Mouse (Mus musculus) testis, postnatal 10 days (tissue): ENCODE measurements around the gene Ly6g6c.

Source experiments
- DNase-seq: peaks from one replicate; pipeline ENCODE4 v3.0.0; 2021; ENCODE audit warnings: low spot score

Ly6g6c gene

GRCm38 (mm10) chr17:35057090-35057489, 8.1 kb upstream of the Ly6g6c start:
- DNase-seq = no peak

DNA sequence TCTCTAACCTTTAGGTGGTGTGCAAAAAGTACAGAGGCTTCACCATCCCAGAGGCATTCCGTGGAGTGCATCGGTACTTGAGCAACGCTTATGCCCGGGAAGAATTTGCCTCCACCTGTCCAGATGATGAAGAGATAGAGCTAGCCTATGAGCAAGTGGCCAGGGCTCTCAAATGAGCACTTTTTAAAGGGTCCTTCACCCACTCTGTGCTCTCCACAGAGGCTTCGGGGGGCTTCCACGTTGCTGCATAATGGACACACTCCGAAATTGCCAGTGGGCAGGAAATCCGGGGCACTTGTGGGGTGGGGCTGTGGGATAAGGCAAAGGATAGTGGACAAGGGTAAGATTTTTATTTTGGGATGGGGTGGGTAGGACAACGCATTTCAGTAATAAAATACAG, 6.9 kb upstream of the Ly6g6c start:
- no peak for DNase-seq

DNA sequence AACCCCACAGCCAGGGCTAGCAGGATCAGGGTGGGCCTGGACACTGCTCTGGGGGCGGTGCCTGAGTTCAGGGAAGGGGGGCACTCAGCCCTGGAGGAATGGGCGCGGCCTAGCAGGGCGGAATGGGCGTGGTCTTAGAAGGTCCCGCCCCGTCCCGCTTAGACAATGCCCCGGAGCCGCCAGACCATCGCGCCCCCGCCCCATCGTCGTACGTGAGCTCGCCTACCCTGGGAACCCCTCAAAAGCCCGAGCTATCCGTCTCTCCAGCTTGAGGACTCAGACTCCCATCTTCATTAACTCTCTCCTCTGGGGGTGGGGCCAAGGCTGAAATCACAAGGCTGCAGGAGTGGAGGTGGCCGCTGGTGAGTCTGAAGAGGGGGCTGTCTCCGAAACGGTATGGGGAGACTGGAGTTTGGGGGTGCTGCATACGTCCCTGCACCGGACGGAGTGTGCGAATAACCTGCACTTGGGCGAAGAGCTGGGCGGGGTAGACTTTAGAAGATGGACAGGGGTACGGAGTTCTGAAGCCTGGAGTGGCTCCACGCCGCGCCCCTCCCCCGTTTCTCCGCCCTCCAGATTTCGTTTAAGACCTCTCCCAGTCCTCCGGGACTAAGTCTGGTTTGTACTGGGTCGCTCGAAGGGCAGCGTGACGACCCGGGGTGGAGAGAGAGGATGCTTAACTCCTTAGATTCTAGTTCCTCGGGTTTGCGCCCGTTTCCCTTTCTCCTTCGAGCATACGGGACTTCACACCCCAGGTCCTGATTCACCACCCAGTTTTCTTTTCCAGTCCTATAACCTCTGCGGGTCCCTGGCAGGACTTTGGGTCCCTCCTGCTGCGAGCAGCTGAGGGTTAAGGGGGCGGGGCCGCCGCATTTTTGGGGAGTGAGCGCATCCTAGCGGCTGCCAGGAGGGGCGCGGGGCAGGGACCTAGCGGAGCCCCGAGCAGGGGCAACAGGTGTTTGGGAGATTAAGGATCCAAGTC, 6.0 kb upstream of the Ly6g6c start, which contains the start of gene Ddah2:
Gene Ddah2, plus strand, starts transcription at position 125 of the 982 bp plus-strand sequence.
- DNase-seq = peak; percentile 97

DNA sequence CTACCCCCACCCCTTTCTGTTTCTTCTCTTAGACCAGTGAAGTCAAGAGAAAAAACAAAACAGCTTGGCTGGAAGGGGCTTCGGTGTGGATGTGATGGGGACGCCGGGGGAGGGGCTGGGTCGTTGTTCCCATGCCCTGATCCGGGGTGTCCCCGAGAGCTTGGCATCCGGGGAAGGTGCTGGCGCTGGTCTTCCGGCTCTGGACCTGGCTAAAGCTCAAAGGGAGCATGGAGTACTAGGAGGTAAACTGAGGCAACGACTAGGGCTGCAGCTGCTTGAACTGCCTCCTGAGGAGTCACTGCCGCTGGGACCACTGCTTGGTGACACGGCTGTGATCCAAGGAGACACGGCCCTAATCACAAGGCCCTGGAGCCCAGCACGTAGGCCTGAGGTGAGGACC, 5.1 kb upstream of the Ly6g6c start:
- no peak for DNase-seq

- DNase-seq = peak; percentile 70
Observed at GRCm38 (mm10) chr17:35060737-35061297, 4.4 kb upstream of the Ly6g6c start.

DNA sequence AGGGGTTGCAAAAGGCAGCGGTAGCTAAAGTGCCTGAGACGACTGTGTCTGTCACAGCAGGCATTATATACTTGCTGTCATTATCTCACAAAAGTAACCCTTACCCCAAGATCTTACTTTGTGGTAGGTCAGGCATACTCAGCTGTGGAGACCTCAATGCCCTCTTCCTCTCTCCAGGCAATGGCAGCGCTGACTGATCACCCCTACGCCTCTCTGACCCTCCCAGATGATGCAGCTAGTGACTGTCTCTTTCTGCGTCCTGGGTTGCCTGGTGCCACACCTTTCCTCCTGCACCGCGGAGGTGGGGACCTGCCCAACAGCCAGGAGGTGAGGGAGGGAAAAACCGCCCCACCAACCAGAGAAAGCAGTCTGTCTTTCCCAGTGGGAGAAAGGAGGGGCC, 3.9 kb upstream of the Ly6g6c start:
- DNase-seq = no peak

GRCm38 (mm10) chr17:35063466-35063865, 1.7 kb upstream of the Ly6g6c start:
- peak; percentile 67 for DNase-seq

- DNase-seq = no peak
Observed at GRCm38 (mm10) chr17:35064378-35064877, 760 bp upstream of the Ly6g6c start.

GRCm38 (mm10) chr17:35066084-35066483, 896 bp downstream of the Ly6g6c start, which contains the start of gene Mpig6b:
TSS of gene Mpig6b (minus strand) at chr17:35066184.
- DNase-seq = no peak

DNA sequence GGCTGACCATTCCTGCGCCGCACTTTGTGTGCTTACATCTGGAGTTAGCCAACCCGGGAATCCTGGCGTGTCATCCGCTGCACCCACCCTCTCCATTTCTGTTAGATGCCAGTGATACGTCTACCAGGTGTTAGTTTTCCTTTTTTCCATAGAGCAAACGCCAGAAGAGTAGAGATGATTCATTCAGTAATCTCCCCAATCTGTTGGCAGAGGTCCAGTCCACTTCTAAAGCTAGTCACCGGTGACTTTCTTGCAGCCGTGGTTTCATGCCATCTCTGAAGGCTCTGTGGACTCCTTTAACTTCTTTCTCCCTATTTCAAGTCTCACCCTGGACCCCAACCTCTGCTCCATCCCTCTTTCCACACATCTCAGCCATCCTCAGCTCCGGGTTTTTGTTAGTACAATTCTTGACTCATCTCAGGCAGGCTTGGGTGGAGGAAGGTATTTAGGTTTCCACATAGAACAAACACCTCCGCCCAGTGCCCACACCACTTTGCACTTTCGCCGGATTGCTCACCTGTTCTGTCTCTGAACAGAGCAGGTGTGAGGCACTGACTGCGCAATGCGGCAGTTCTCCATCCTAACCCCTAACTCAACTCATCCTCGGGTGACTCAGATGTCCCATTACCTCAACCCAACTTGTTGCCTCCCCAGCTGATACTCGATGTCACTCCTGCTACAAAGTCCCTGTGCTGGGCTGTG, 3.2 kb downstream of the Ly6g6c start:
- DNase-seq = no peak

DNA sequence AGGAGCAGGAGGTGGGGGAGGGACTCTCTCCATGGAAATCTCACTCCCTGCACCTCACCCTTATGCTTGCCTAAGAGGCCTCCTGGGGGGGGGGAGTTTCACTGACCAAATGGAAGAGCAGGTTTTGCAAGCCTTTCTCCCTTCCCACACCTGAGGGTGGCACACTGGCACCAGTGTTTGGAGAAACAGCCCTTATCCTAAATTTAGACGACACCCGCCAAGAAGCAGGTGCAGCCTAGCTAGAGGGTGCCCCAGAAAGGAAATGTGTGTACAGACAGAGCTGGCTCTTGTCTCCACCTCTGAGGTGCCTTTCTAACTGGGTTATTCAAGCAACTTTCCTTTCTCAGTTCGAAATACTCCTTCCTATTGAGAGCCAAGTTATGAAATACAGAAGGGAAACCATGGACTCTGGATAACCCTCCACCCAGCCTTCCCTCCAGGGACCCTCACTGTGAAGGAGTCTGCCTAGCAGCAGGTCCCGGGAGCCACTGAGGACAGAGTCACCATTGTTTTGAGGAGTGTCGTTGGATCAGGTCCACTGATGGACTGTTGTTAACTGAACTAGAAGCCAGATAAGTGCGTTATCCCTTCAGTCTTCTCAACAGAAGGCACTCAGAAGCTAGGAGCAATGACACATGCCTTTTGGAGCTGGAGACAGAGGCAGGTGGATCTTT, 5.5 kb downstream of the Ly6g6c start:
- DNase-seq = no peak

- DNase-seq = no peak
Observed at GRCm38 (mm10) chr17:35071454-35071853, 6.3 kb downstream of the Ly6g6c start.

DNA sequence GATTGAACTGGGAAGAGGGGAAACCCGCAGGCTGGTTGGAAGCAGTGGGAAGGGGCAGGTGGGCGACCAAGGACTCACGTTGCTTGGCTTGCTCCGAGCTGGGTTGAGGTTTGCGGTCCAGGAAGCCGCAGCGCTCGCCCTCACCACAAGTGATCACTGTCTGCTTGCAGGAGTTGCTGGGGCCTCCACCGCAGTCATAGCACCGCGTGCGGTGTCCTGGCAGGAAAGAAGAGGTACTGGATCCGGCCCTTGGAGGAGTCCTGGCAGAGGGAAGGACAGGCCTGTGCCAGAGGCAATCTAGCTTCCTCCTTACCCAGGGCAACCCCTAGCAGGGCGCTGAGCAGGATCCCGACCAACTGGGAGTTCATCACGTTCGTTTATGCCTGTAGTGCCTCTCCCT, 8.9 kb downstream of the Ly6g6c start:
- no peak for DNase-seq

DNA sequence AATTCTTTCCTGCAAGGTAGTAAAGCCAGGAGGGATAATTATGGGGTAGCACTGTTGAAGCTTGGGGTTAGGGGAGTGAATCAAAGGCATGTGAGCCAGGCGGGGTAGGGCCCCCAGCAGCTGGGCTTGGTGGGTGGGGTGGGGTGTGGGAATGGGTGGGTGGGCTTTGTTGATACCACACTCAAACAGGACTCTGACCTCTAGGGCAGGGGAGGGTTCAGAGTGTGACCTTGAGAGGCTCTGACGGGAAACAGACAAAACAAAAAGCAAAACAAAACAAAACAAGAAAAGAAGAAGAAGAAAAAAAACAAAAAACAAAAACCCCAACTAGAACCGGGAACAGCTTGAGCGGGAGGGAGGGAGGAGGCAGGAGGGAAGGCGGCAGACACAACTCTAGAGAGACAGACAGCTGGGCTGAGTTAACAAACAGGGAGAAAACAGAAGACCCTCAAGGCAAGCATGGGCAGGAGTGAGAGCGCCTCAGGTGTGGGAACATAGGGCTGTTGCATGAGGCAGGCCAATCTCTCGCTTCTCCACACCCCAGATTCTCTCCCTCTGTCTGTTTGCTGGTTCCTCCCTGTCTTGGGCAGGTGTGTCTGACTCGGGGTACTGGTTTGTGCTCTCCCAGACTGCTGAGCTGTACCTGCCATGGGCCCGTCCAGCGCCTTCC, 11.5 kb downstream of the Ly6g6c start, which contains the start of gene Ly6g6e:
Gene Ly6g6e, plus strand, starts transcription at position 396 of the 670 bp plus-strand sequence.
- no peak for DNase-seq

DNA sequence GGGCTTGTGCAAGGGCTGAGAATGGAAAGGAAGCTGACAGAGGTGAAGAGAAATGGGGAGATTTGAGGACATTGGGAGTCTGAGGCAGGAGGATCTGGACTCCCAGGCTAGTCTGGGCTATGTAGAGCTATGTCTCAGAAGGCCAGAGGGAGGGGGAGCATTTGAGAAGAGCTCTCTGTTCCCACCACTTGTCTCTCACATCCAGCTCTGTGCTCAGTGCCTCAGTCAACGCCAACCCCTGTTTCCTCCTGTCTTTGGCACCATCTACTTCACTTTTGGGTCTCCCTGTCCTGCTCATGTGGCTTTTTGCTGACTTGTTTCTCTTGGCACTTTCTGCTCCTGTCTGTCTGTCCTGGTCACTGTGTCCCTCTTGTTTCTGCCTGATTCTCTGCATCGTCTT, 12.1 kb downstream of the Ly6g6c start:
- no peak for DNase-seq

DNA sequence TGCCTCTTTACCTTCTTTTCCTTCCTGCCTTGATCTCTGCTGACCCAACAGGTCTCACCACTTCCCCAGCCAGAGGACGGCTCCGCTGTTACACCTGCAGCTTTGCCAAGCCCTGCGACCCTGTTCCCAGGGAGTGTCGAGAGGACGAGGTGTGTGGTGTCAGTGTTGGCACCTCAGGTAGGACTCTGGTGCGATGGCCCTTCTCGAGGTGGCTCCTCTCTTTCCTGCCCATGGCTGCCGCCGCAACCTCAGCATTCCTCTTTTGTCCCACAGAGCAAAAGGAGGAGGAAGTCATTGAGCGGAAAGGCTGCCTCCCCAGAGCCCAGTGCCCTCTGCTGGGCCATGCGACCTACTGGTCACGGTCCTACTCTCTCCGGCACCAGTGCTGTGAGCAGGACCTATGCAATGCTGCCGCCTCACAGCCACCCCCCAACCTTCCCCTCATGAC, 12.6 kb downstream of the Ly6g6c start, which contains the start of gene Ly6g6d:
Gene Ly6g6d, minus strand, starts transcription at position 280 of the 448 bp plus-strand sequence.
- DNase-seq = no peak

- DNase-seq = no peak
Observed at GRCm38 (mm10) chr17:35079778-35080177, 14.6 kb downstream of the Ly6g6c start.

GRCm38 (mm10) chr17:35080248-35080647, 15.1 kb downstream of the Ly6g6c start:
- no peak for DNase-seq

DNA sequence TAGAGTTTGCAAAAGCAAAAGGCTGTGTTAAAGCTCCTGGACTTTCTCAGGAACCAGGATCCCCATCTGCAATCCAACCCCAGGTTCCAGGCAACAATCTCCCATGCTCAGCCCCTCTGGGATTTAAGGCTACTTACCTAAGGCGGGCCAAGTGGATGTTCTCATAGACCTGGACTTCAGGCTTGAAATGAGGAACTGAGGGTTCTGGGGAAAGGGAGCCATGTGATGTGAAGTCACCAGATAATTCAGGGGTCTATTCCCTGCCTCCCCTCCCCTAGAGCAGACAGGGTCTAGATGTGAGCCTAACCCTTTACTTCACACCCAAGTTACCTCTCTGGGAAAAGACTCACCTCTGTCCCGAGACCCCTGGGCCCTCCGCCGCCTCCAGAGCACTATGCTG, 15.5 kb downstream of the Ly6g6c start:
- DNase-seq = no peak

DNA sequence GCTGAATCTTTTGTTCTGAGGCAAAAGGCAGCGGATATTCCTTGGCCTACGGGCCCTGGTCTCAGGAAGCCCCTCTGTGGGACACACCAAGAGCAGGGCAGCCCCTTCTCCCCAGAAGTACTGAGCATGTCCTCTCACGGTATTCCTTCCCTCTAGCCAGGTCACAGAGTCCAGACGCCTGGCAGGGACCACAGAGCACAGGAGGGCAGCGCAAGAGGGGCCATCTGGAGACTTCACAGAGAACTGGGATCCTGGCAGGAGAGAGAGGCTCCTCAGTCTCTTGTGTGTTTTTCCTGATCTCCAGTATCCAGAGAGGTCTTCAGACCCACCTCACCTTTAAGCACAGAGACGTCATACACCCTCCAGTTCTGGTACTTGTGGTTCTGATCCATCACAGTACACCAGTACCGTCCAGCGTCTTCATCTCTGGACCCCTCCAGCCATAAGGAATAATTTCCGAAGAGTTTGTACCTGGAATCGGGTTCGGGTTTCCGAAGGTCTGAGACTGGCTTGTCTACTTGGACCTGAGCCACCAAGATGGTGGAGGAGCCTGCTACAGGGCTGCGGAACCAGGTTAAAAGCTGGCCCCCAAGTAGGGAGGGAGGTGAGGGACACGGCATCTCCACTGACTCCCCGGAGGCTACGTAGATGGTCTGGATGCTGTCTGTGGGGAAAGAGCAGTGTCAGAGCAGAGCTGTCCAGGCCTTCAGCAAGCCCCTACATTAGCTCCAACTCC, 17.8 kb downstream of the Ly6g6c start:
- no peak for DNase-seq
